Mouse (Mus musculus) heart, adult 2 months (tissue): ENCODE results near the gene Slc47a1.

Experiments
- CTCF ChIP-seq: fragments of 200-600 bp; IDR thresholded peaks from 2 replicates; pipeline ENCODE4 v1.8.1; 2022; ENCODE audit warnings: antibody characterized with exemption, mild to moderate bottlenecking, moderate library complexity
- EP300 ChIP-seq: fragments of 200-500 bp; IDR thresholded peaks from 2 replicates; pipeline ENCODE4 v1.6.1; 2011; ENCODE audit warnings: low read depth, low read length, control low read depth; ENCODE audit not compliant: insufficient read depth

- TF ChIP-seq EP300 = no peak
- TF ChIP-seq CTCF = no peak
These were observed 58.1 kb downstream of the Slc47a1 start for GRCm38 (mm10) chr11:61319923-61320567.
